Mouse (Mus musculus) frontal cortex, postnatal 36 days (tissue): Measurements from ENCODE around the gene Ndnf.

Source experiments
- DNase-seq, 2 experiments: peaks; one replicate each; pipeline ENCODE4 v3.0.0; 2022; ENCODE audit warnings: low spot score in 2 of 2

The Ndnf gene

DNA sequence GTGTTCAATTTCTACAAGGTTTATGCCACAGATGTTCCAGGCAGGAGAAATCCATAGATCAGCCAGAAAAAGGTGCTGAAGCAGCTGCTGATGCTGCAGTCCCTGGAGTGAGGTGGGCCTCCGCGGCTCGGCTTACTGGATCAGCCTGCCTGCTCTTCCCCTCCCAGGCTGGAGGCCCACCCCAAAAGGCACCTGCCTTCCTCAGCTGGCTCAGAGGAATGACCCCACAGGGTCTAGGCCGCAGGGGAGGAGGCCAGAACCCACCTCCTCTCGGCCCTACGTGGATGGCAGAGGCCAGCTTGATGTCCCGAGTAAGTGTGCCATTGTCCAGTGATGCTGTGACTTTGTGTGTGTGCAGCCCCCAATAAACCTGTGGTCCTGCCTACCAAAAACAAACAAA is 86.8 kb downstream of the Ndnf start:
- DNase-seq: no peak

DNA sequence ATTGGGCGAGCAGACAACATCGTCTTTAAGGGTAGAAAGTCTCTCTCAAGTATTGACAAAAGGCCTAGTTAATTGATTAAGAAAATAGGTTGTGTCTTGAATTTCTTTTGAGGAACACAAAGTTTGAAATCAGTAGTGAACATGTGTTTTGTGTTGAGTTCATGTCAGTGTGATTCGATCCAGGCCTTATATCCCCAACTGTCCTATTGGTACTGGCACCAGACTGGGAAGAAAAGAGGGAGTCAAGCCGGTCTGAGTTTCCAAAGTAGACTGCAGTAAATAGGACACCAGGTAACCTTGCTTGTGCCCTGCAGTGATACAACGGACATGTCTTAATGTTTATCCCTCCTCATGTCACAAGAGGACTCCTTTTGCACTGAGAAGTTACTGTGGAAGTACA is 87.8 kb downstream of the Ndnf start:
- DNase-seq: no peak

DNA sequence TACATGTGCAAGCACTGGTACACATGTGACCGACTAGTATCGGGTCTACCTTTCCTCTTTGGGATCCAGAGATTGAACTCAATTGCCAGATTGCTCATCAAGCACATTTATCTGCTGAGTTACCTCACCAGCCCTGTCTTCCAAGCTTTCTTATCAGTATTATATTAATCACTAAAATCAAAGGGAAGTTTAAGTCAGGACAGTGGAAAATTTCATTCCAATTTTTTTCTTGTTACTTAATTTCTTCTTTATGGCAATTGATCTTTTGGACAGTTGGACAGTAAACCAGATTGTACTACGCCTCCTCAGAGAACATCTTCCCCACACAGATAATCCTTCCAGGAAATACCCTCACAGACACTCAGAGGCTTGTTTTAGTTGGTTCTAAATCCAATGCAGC is 88.7 kb downstream of the Ndnf start:
- no peak for DNase-seq
